Comparison of ENCODE assay signal across 24 mouse cellular contexts in the genomic region with DNA sequence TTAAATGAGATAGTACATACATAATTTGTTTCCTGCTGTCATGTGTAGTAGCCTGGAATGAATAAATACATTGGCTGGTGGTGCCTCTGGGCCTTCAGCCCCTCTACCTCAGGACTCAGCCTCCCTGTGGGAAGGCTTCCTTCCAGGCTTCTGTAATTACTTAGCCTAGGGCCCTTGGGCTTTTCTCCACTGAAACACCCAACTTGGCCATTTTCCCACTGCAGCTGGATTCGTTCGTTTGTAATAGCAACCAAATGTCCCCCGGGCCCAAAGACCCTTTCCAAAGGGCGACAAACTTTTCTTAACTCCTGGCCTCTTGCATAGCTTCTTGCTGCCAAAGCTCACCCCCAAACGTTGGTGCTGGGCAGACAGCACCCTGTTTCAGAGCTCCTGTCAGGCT. TPM values are rescaled to one million over a fixed set of nuclear protein-coding genes. Genes with fewer than 3 reads are reported as not detected.
"Had no signal": no experiment of that assay in that cellular context is flagged by ENCODE, and none has a peak within 500 bp of the region (broad histone marks: within the 10 kb centered on the region; RNA-seq: fewer than 3 reads in every experiment).

No protein-coding gene starts in this region.

- H3K4me3 ChIP-seq: intestine, embryonic 15.5 days; layer of hippocampus, adult 2 months; liver, embryonic 13.5 days; megakaryocyte, embryonic 14.5 days; midbrain, embryonic 15.5 days; neural tube, embryonic 12.5 days; stomach, embryonic 15.5 days had no signal

- H3K9ac ChIP-seq: intestine, embryonic 15.5 days; liver, embryonic 13.5 days; liver, postnatal 0 days; midbrain, embryonic 15.5 days; neural tube, embryonic 12.5 days; stomach, embryonic 15.5 days had no signal

- H3K4me2 ChIP-seq: intestine, embryonic 15.5 days; liver, embryonic 13.5 days; midbrain, embryonic 11.5 days; midbrain, embryonic 15.5 days; neural tube, embryonic 12.5 days; stomach, embryonic 15.5 days had no signal

- H3K9me3 ChIP-seq: intestine, embryonic 15.5 days; liver, embryonic 13.5 days; midbrain, embryonic 15.5 days; stomach, embryonic 15.5 days had no signal

- H3K4me1 ChIP-seq: intestine, embryonic 15.5 days; liver, embryonic 13.5 days; megakaryocyte, embryonic 14.5 days; midbrain, embryonic 15.5 days; neural tube, embryonic 12.5 days; stomach, embryonic 15.5 days had no signal

- H3K36me3 ChIP-seq: intestine, embryonic 15.5 days; liver, embryonic 13.5 days; midbrain, embryonic 15.5 days; neural tube, embryonic 12.5 days; stomach, embryonic 15.5 days had no signal

- ATAC-seq: intestine, embryonic 15.5 days; liver, postnatal 0 days; midbrain, embryonic 15.5 days had no signal

- DNase-seq: kidney, adult 18-20 months; kidney, postnatal 10 days; kidney, postnatal 4 days; liver; liver, embryonic 13.5 days; liver, postnatal 0 days; retina, postnatal 1 day; thymus, adult 2 months; thymus, postnatal 25 days had no signal

- H3K27ac ChIP-seq: intestine, embryonic 15.5 days; layer of hippocampus, adult 2 months; liver, embryonic 13.5 days; macrophage; midbrain, embryonic 15.5 days; neural tube, embryonic 12.5 days; stomach, embryonic 15.5 days had no signal

RNA-seq across cellular contexts. Expression of a gene that starts 40.8 kb away (rescaled TPM):
- total RNA-seq: layer of hippocampus, adult 2 months; layer of hippocampus, postnatal 10 days; left cerebral cortex, adult 18-20 months; left cerebral cortex, postnatal 10 days; monocyte, adult 5-6 weeks; neutrophil, adult 5-6 weeks had no signal
- polyA plus RNA-seq: kidney, embryonic 14.5 days; liver, postnatal 0 days; macrophage; midbrain, embryonic 11.5 days; neural tube, embryonic 12.5 days; spleen, adult 2 months had no signal
